Mouse (Mus musculus) neural tube, embryonic 14.5 days (tissue): Measurements from ENCODE around the gene Map4k5. TPM values are rescaled to one million over a fixed set of nuclear protein-coding genes. Genes with fewer than 3 reads are reported as not detected.

Experiments
- ATAC-seq: fragments of 200-750 bp; cut with Nextera tagmentation; 2 replicates; pipeline ENCODE4 v1.8.0; 2017; ENCODE audit warnings: low read depth, mild to moderate bottlenecking, moderate TSS enrichment, moderate library complexity
- H3K27ac ChIP-seq: fragments of 300-500 bp; sonication (generic); 2 replicates; pipeline ENCODE4 v1.5.1; 2014; ENCODE audit warnings: low read depth, mild to moderate bottlenecking, control low read depth, low read length, moderate library complexity, mixed read lengths
- H3K27me3 ChIP-seq: fragments of 300-500 bp; sonication (generic); 2 replicates; pipeline ENCODE4 v1.6.1; 2014; ENCODE audit warnings: low read length; ENCODE audit not compliant: control insufficient read depth, insufficient read depth
- H3K36me3 ChIP-seq: fragments of 300-500 bp; sonication (generic); 2 replicates; pipeline ENCODE4 v1.6.1; 2014; ENCODE audit warnings: low read length, mixed read lengths; ENCODE audit not compliant: control insufficient read depth, insufficient read depth
- H3K4me1 ChIP-seq: fragments of 300-500 bp; sonication (generic); 2 replicates; pipeline ENCODE4 v1.6.1; 2014; ENCODE audit warnings: low read length; ENCODE audit not compliant: control insufficient read depth, insufficient read depth
- H3K4me2 ChIP-seq: fragments of 300-500 bp; sonication (generic); 2 replicates; pipeline ENCODE4 v1.6.1; 2014; ENCODE audit warnings: mild to moderate bottlenecking, low read depth, low read length, control low read depth
- H3K4me3 ChIP-seq: fragments of 300-500 bp; sonication (generic); 2 replicates; pipeline ENCODE4 v1.5.1; 2014; ENCODE audit warnings: low read depth, low read length, control low read depth, mixed read lengths
- H3K9ac ChIP-seq: fragments of 300-500 bp; sonication (generic); replicated peaks from 2 replicates; pipeline ENCODE4 v1.6.1; 2014; ENCODE audit warnings: low read depth, mild to moderate bottlenecking, control low read depth, low read length, mixed read lengths
- H3K9me3 ChIP-seq: fragments of 300-500 bp; sonication (generic); 2 replicates; pipeline ENCODE4 v1.6.1; 2016; ENCODE audit warnings: low read length; ENCODE audit not compliant: control insufficient read depth
- WGBS: fragments of 180-500 bp; shearing (Covaris S2); extraction: QIAGEN DNeasy Blood & Tissue Kit; methylation state at CpG from one replicate; pipeline ENCODE4 v1.1.7; 2014; 5-methylcytosine and 5-hydroxymethylcytosine counted together
- polyA plus RNA-seq: library from polyadenylated mRNA; unstranded; fragments of >200 nt; fragmentation: Nextera tagmentation; extraction: Ambion mirVana; gene quantifications from 2 replicates; pipeline ENCODE4 v1.2.1, GENCODE M21; 2014

Gene Map4k5
- polyA plus RNA-seq: 35.3 and 42.7 TPM in 2 replicates

DNA sequence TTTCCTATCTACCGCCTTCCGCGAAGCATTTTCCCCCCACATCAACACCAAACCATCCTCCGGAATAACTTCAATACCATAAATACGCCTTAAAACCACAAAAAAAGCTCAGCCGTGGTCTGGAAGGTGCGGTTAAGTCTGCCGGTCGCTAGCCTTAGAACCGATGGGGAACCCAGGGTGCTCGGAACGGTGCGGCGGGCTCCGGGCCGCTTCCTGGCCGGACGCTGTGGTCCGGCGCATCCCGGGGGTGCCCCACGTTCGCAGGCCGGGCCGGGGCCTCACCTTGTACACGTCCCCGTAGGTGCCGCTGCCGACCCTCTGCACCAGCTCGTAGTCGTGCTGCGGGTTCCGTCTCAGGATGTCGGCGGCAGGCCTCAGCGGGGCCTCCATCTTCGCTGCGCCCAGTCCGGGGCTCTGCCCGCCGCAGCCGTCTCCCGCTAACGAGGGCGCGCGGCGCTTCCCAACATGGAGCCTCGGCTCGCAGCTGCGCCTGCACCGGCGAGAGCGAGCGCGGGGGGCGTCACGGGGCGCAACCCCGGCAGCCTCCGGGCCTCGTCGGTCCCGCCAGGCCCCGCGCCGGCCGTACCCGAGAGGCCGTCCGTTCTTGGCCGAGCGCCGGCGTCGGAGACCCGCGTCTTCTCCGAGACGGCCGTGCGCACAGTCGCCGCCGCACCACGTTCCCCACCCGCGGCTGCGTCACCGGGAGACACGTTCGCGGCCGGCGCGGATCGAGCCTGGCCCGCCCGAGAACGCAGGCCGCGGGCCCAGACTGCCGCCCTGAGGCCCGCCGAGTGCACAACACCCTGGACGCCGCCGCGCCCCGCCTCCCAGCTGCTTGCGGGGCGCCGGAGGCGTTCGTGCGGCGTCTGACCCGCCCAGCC is at the start of gene Map4k5, which contains the start of gene Atl1:
TSS of gene Map4k5 (minus strand) at position 830 of the 881 bp plus-strand sequence.
TSS of gene Atl1 (plus strand) at position 244 of the 881 bp plus-strand sequence.
- peaks cover 26% of the 10 kb centered on the region for H3K4me1 ChIP-seq
- WGBS: under 1% methylated on average over 86 of the region's 118 CpGs
- peak within 1 kb of the TSS; percentile 80 for H3K4me2 ChIP-seq
- H3K27me3 ChIP-seq: no peaks in the 10 kb centered on the region; the same call in 1 of the 2 replicates
- peak; percentile 97 for ATAC-seq
- H3K36me3 ChIP-seq: no peaks in the 10 kb centered on the region
- peak within 1 kb of the TSS; percentile 95 for H3K27ac ChIP-seq
- H3K4me3 ChIP-seq: peak within 1 kb of the TSS; percentile 90
- H3K9me3 ChIP-seq: no peaks in the 10 kb centered on the region
- H3K9ac ChIP-seq: peak within 1 kb of the TSS; percentile 97

DNA sequence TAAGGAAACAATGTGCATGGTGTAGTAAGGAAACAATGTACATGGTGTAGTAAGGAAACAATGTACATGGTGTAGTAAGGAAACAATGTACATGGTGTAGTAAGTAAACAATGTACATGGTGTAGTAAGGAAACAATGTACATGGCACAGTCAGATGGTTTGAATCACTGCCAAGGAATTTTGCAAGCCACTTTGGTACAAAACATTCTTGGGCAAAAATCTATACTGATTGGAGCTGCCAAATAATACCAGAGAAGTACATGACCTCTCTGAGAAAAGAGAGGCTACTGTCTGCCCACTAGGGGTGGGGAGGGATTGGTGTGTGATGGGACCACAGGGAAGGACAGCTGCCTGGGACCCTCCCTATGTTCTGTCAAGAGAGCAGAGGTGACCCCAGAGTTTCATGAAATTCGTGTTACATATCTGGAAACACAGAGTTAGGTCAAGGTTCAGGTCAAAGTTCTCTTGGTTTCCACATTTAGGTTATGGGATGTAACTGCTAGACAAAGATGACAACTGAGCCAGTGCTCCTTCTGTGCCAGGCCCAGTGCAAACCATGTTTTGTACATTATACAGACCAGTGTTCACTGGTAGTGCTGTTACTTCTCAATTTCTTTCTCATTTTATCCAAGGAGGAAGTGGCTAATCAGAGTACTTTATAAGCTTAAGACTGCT is 48.8 kb upstream of the Map4k5 start:
- H3K27me3 ChIP-seq: no peaks in the 10 kb centered on the region
- no peak for ATAC-seq
- no peaks in the 10 kb centered on the region for H3K9me3 ChIP-seq
- 59% methylated on average over 1 of the region's 1 CpGs for WGBS
- H3K36me3 ChIP-seq: peaks cover 12% of the 10 kb centered on the region; the same call in 1 of the 2 replicates
- no peak overlapping the region for H3K4me2 ChIP-seq
- no peak overlapping the region for H3K4me3 ChIP-seq
- H3K27ac ChIP-seq: no peak overlapping the region
- H3K4me1 ChIP-seq: no peaks in the 10 kb centered on the region
- no peak overlapping the region for H3K9ac ChIP-seq

DNA sequence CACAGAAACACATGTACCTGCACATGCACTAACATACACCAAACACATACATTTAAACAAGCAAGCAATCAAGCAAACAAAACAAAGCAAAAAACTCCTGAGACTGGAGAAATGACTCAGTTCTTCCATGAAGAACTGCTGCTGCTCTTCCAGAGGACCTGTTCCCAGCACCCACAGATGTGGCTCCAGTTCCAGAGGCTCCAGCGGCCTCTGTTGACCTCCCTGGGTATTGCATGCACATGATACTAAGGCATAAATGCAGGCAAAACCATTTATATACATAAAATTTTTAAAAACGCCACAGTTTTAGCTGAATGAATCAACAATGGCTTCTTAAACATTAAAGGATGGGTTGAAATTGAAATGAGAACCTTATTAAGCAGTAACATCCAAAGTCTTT is 46.3 kb upstream of the Map4k5 start:
- Histone ChIP-seq H3K4me1 (no peaks in the 10 kb centered on the region), H3K4me2 (no peak overlapping the region), H3K27me3 (no peaks in the 10 kb centered on the region), H3K36me3 (peaks cover 15% of the 10 kb centered on the region), H3K27ac (no peak overlapping the region), H3K9me3 (no peaks in the 10 kb centered on the region), H3K4me3 (no peak overlapping the region), H3K9ac (no peak overlapping the region)
- WGBS: 59% methylated on average over 2 of the region's 2 CpGs
- ATAC-seq: no peak

DNA sequence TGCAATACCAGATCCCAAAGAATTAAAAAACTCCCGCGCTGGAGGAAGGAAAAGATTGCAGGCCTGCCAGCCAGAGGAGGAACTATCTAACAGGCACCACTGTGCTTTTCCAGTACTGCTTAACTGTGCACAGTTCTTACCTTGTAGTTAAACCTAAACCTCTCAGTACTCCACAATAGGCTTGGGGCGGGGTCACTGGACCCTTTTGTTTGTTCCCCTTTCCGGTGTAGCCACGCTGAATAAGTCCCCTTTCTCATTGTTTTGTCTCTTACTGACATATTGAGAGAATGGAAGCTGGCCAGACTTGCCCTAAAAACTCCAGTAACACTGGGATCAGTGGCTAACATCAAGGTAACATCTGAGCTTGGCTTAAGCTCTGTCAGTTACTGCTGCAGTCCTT is 44.7 kb upstream of the Map4k5 start:
- WGBS: 49% methylated on average over 5 of the region's 5 CpGs
- Histone ChIP-seq H3K9ac (no peak overlapping the region), H3K4me3 (no peak overlapping the region), H3K9me3 (no peaks in the 10 kb centered on the region), H3K27me3 (no peaks in the 10 kb centered on the region), H3K36me3 (peaks cover 15% of the 10 kb centered on the region), H3K4me2 (no peak overlapping the region), H3K4me1 (no peaks in the 10 kb centered on the region), H3K27ac (no peak overlapping the region)
- no peak for ATAC-seq

- H3K4me1 ChIP-seq: no peaks in the 10 kb centered on the region
- 0 out of 2 replicates have a peak, but pooled peaks cover 5% of the 10 kb centered on the region for H3K36me3 ChIP-seq
- no peaks in the 10 kb centered on the region for H3K9me3 ChIP-seq
- H3K4me2 ChIP-seq: no peak overlapping the region
- H3K9ac ChIP-seq: no peak overlapping the region
- no peak overlapping the region for H3K27ac ChIP-seq
- 54% methylated on average over 7 of the region's 7 CpGs for WGBS
- H3K27me3 ChIP-seq: no peaks in the 10 kb centered on the region
- no peak for ATAC-seq
- no peak overlapping the region for H3K4me3 ChIP-seq
These were observed 33.7 kb upstream of the Map4k5 start for GRCm38 (mm10) chr12:69926716-69927115.

GRCm38 (mm10) chr12:69924012-69924411 is 31.0 kb upstream of the Map4k5 start:
- ATAC-seq: no peak
- Histone ChIP-seq H3K27me3 (no peaks in the 10 kb centered on the region), H3K27ac (no peak overlapping the region), H3K9me3 (no peaks in the 10 kb centered on the region), H3K4me1 (no peaks in the 10 kb centered on the region), H3K4me2 (no peak overlapping the region), H3K4me3 (no peak overlapping the region), H3K9ac (no peak overlapping the region), H3K36me3 (0 out of 2 replicates have a peak, but pooled peaks cover 5% of the 10 kb centered on the region)
- 14% methylated on average over 5 of the region's 5 CpGs for WGBS

DNA sequence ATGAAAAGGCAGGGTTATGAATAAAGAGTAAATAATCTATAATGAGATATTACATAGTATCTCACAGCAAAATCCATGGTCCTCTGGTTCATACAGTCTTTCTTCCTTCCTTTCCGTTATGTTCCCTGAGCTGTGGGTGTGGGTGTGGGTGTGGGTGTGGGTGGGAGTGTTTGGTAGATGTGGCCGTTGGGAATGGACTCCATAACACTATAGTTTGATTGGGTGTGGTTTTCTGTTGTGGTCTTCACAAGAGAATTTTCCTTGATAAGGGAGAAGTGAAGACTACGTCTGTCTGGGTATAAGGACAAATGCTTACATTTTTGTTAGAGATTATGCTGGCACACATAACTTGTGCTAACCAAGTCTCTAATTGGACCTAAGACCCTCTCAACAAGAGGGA is 30.6 kb upstream of the Map4k5 start:
- no peaks in the 10 kb centered on the region for H3K4me1 ChIP-seq
- H3K9me3 ChIP-seq: no peaks in the 10 kb centered on the region
- WGBS: 66% methylated on average over 3 of the region's 3 CpGs
- H3K4me3 ChIP-seq: no peak overlapping the region
- no peaks in the 10 kb centered on the region for H3K27me3 ChIP-seq
- no peak for ATAC-seq
- H3K36me3 ChIP-seq: 0 out of 2 replicates have a peak, but pooled peaks cover 5% of the 10 kb centered on the region
- H3K4me2 ChIP-seq: no peak overlapping the region
- no peak overlapping the region for H3K9ac ChIP-seq
- H3K27ac ChIP-seq: no peak overlapping the region

- Histone ChIP-seq H3K27ac (no peak overlapping the region), H3K36me3 (0 out of 2 replicates have a peak, but pooled peaks cover 5% of the 10 kb centered on the region), H3K27me3 (no peaks in the 10 kb centered on the region), H3K4me3 (no peak overlapping the region), H3K9ac (no peak overlapping the region), H3K9me3 (no peaks in the 10 kb centered on the region), H3K4me2 (no peak overlapping the region), H3K4me1 (no peaks in the 10 kb centered on the region)
- WGBS: 86% methylated on average over 3 of the region's 3 CpGs
- no peak for ATAC-seq
These were observed 30.1 kb upstream of the Map4k5 start for GRCm38 (mm10) chr12:69923128-69923527.

GRCm38 (mm10) chr12:69922099-69922498 is 29.1 kb upstream of the Map4k5 start:
- Histone ChIP-seq H3K9ac (no peak overlapping the region), H3K27ac (no peak overlapping the region), H3K4me2 (no peak overlapping the region), H3K4me1 (no peaks in the 10 kb centered on the region), H3K4me3 (no peak overlapping the region), H3K9me3 (no peaks in the 10 kb centered on the region), H3K27me3 (no peaks in the 10 kb centered on the region), H3K36me3 (0 out of 2 replicates have a peak, but pooled peaks cover 5% of the 10 kb centered on the region)
- no peak for ATAC-seq
- 89% methylated on average over 1 of the region's 1 CpGs for WGBS
